In the genomic region with DNA sequence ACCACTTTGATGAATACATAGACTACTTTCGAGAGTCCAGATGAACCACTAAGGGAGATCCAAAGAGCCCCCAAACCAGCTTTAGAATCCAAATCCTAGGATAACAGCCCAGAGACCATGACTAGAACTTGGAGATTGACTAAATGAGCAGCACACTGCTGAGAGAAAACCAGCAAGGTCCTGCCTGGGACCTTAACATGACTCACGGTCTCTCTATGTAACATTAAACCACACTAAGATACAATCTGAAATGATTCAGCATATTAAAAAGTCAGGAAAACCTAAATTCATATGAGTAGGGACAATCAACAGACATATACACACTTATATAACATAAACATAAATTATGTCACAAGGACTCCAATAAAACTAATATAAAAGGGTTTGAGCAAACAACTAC, we compare ENCODE assay signal across 27 mouse cellular contexts.
"Had no signal": no experiment of that assay in that cellular context is flagged by ENCODE, and none has a peak within 500 bp of the region (broad histone marks: within the 10 kb centered on the region; RNA-seq: fewer than 3 reads in every experiment).

No protein-coding gene starts in this region.

- H3K4me3 ChIP-seq: heart, adult 2 months; heart, embryonic 13.5 days; heart, embryonic 15.5 days; hindbrain, embryonic 12.5 days; intestine, embryonic 15.5 days; layer of hippocampus, adult 2 months; limb, embryonic 13.5 days; limb, embryonic 15.5 days; liver, embryonic 12.5 days had no signal

- H3K9ac ChIP-seq: heart, embryonic 13.5 days; heart, embryonic 15.5 days; hindbrain, embryonic 12.5 days; hindbrain, embryonic 14.5 days; intestine, embryonic 15.5 days; limb, embryonic 13.5 days; limb, embryonic 15.5 days; liver, embryonic 12.5 days; liver, embryonic 14.5 days had no signal

- H3K4me1 ChIP-seq: heart, embryonic 13.5 days; heart, embryonic 15.5 days; intestine, embryonic 15.5 days; limb, embryonic 15.5 days; liver, embryonic 12.5 days had no signal

- H3K27me3 ChIP-seq: hindbrain, embryonic 12.5 days; intestine, embryonic 15.5 days; limb, embryonic 15.5 days; liver, embryonic 12.5 days had no signal

- H3K36me3 ChIP-seq: heart, embryonic 13.5 days; heart, embryonic 15.5 days; hindbrain, embryonic 12.5 days; intestine, embryonic 15.5 days; limb, embryonic 13.5 days; limb, embryonic 15.5 days; liver, embryonic 12.5 days had no signal

- ATAC-seq: hindbrain, embryonic 16.5 days; inflammation-experienced regulatory T-cells, adult 6 months; intestine, embryonic 15.5 days; intestine, postnatal 0 days; liver, embryonic 12.5 days had no signal

- H3K27ac ChIP-seq: heart, adult 2 months; heart, embryonic 13.5 days; heart, embryonic 15.5 days; hindbrain, embryonic 12.5 days; hindbrain, embryonic 14.5 days; intestine, embryonic 15.5 days; layer of hippocampus, adult 2 months; limb, embryonic 13.5 days; limb, embryonic 15.5 days; liver, embryonic 12.5 days; liver, embryonic 14.5 days had no signal

- H3K4me2 ChIP-seq: heart, embryonic 11.5 days; heart, embryonic 13.5 days; heart, embryonic 15.5 days; hindbrain, embryonic 12.5 days; hindbrain, embryonic 14.5 days; intestine, embryonic 15.5 days; limb, embryonic 13.5 days; limb, embryonic 15.5 days; liver, embryonic 12.5 days had no signal

- DNase-seq: gastrocnemius, postnatal 14 days; gastrocnemius, postnatal 36 days; heart, adult 2 months; heart, postnatal 14 days; heart, postnatal 36 days; kidney, adult 18-20 months; kidney, adult 8-10 months; kidney, postnatal 10 days; kidney, postnatal 25 days; kidney, postnatal 4 days; layer of hippocampus, adult 9-11 months; layer of hippocampus, postnatal 36 days; left cerebral cortex, postnatal 4 days had no signal

- H3K9me3 ChIP-seq: heart, embryonic 13.5 days; heart, embryonic 15.5 days; hindbrain, embryonic 12.5 days; intestine, embryonic 15.5 days; limb, embryonic 13.5 days; limb, embryonic 15.5 days; liver, embryonic 12.5 days had no signal
